Mouse (Mus musculus): ENCODE measurements around the gene Foxn3.

DNA sequence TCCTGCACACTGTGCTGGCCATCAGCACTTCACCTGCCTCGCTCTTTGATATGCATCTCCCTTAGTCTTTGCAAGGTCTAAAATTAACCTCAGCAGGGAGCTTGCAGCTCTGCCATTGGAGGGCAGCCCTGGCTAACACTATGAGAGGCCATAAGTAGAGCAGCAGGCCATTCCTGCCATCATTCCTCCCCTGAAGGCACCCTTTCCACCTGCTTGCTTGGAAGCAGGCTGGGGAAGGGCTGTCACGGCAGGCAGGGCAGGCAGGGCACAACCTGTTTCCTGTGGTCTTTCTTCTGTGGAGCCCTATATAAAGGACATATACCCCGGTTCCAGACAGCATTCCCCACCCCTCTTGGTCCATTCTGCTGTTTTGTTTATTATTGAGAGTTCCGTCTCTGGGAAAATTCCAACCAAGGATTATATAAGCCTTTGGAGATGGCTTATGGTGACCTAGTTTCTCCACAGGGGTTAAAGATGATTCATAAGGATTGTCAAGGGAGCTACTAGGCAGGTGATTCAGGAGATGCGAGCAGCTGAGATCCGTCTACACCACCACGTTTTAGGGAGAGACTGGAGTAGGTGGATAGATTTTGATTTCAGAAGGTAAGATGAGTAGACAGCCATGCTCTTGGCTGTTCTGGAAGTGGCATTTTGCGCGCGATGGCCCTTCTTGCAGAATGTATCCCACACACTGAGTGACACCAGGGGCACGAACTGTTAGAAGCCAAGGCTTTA, 347.7 kb downstream of the Foxn3 start:
- no peak for TF ChIP-seq POLR2A (IDR thresholded peaks at IDR 0.05; ENCODE audit: insufficient read depth, low read depth, low read length)
- no peak for TF ChIP-seq CTCF (IDR thresholded peaks at IDR 0.05; ENCODE audit: insufficient read depth, low read depth, low read length)

All from olfactory bulb, adult 2 months (tissue).